Mouse (Mus musculus) heart, embryonic 14.5 days (tissue): ENCODE measurements at regions not wholly inside any gene's neighbourhood (a gene's known extent, or its start where the extent isn't known, plus 50 kb on each side); places are given as distances from the start of the nearest gene placed in this dataset.

Experiments used
- ATAC-seq: fragments of 200-750 bp; cut with Nextera tagmentation; 2 replicates; pipeline ENCODE4 v1.8.0; 2017; ENCODE audit warnings: low read depth, moderate TSS enrichment; ENCODE audit not compliant: insufficient number of reproducible peaks, insufficient read depth, low FRiP score
- H3K27ac ChIP-seq, 2 experiments: fragments of 200-500 bp in 1 of 2; fragments of 300-500 bp in 1 of 2; sonication (generic) in 1 of 2; replicated peaks in 1 of 2; 2 replicates each; pipeline ENCODE4 v1.5.1; 2012 to 2014; ENCODE audit warnings: low read depth in 2 of 2, low read length in 2 of 2, control low read depth in 1 of 2, mild to moderate bottlenecking in 1 of 2, mixed read lengths in 1 of 2; ENCODE audit not compliant: control insufficient read depth in 1 of 2, insufficient read depth in 1 of 2
- H3K27me3 ChIP-seq: fragments of 300-500 bp; sonication (generic); 2 replicates; pipeline ENCODE4 v1.6.1; 2014; ENCODE audit warnings: mild to moderate bottlenecking, low read length, control low read depth; ENCODE audit not compliant: control insufficient read depth, insufficient read depth
- H3K36me3 ChIP-seq: fragments of 300-500 bp; sonication (generic); 2 replicates; pipeline ENCODE4 v1.6.1; 2014; ENCODE audit warnings: mild to moderate bottlenecking, control low read depth, low read length, mixed read lengths; ENCODE audit not compliant: control insufficient read depth, insufficient read depth
- H3K4me1 ChIP-seq, 2 experiments: fragments of 200-500 bp in 1 of 2; fragments of 300-500 bp in 1 of 2; sonication (generic) in 1 of 2; 2 replicates each; pipeline ENCODE4 v1.6.1; 2012 to 2014; ENCODE audit warnings: low read length in 2 of 2, control low read depth in 1 of 2, mixed read lengths in 1 of 2; ENCODE audit not compliant: control insufficient read depth in 2 of 2, insufficient read depth in 2 of 2
- H3K4me2 ChIP-seq: fragments of 300-500 bp; sonication (generic); 2 replicates; pipeline ENCODE4 v1.6.1; 2014; ENCODE audit warnings: mild to moderate bottlenecking, low read length
- H3K4me3 ChIP-seq, 2 experiments: fragments of 200-500 bp in 1 of 2; fragments of 300-500 bp in 1 of 2; sonication (generic) in 1 of 2; 2 replicates each; pipeline ENCODE4 v1.5.1; 2012 to 2014; ENCODE audit warnings: low read length in 2 of 2, mild to moderate bottlenecking in 2 of 2, control low read depth in 1 of 2, low read depth in 1 of 2, moderate library complexity in 1 of 2; ENCODE audit not compliant: control insufficient read depth in 1 of 2, insufficient read depth in 1 of 2
- H3K9ac ChIP-seq: fragments of 300-500 bp; sonication (generic); 2 replicates; pipeline ENCODE4 v1.6.1; 2014; ENCODE audit warnings: mild to moderate bottlenecking, low read length
- H3K9me3 ChIP-seq: fragments of 300-500 bp; sonication (generic); 2 replicates; pipeline ENCODE4 v1.6.1; 2016; ENCODE audit warnings: low read length, control low read depth; ENCODE audit not compliant: control insufficient read depth
- WGBS: fragments of 180-500 bp; shearing (Covaris S2); extraction: QIAGEN DNeasy Blood & Tissue Kit; methylation state at CpG from one replicate; pipeline ENCODE4 v1.1.7; 2014; 5-methylcytosine and 5-hydroxymethylcytosine counted together

- H3K9ac ChIP-seq = no peak overlapping the region
- H3K4me3 ChIP-seq = peak overlapping the region; percentile 39 to 42
- no peaks in the 10 kb centered on the region for H3K9me3 ChIP-seq
- peaks cover 0 to 5% of the 10 kb centered on the region in 2 experiments; a peak in 1 of 4 replicates for H3K4me1 ChIP-seq
- WGBS = 1% methylated on average over 56 of the region's 56 CpGs
- H3K27me3 ChIP-seq = peaks cover 60% of the 10 kb centered on the region
- no peak for ATAC-seq
- H3K27ac ChIP-seq = no peak overlapping the region
- H3K4me2 ChIP-seq = peak overlapping the region; percentile 75
- no peaks in the 10 kb centered on the region for H3K36me3 ChIP-seq
Measured at GRCm38 (mm10) chr4:44424831-44425704, 124.4 kb downstream of the Melk start.

DNA sequence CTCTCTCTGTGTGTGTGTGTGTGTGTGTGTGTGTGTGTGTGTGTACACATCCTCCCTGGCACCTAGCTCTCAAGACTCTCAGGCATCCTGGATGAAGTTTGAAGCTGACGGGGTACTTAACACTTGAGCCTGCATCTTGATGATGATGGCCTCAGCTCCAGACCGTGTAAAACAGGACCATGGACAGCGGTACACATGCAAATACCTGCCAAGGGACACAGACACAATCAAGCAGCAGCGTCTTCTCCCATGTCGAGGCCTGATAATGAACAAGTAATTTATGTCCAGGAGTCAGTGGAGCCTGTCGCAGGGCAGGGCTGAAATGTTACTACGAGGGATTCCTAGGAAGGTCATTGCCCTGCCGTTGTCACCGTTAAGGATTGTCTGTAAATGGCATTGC lies 133.9 kb downstream of the Melk start:
- no peak overlapping the region for H3K4me2 ChIP-seq
- no peaks in the 10 kb centered on the region for H3K4me1 ChIP-seq
- H3K4me3 ChIP-seq = no peak overlapping the region
- H3K27ac ChIP-seq = no peak overlapping the region
- WGBS = 37% methylated on average over 9 of the region's 9 CpGs
- ATAC-seq = no peak
- peaks cover 4% of the 10 kb centered on the region; the same call in 1 of the 2 replicates for H3K27me3 ChIP-seq
- H3K36me3 ChIP-seq = no peaks in the 10 kb centered on the region
- H3K9me3 ChIP-seq = no peaks in the 10 kb centered on the region
- no peak overlapping the region for H3K9ac ChIP-seq

DNA sequence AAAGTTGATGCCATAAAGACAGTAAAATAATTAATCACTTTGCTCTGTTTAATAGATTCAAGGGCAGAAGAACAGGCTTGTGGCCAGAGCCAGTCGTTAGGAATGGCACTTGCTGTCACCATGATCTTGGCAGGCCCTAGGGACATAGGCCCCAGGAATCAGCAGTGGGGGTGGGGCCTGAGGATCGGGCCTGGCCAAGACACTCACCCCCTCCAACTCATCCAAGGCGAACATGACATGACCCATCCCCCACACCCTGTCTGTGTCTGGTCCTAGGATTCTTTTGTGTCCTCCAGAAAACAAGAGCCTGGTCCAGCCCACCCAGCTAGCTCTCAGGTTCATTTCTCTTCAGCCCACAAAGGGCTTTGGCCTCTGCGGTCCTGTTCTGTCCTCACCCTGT lies 144.8 kb downstream of the Melk start:
- no peaks in the 10 kb centered on the region for H3K27me3 ChIP-seq
- WGBS = 28% methylated on average over 4 of the region's 4 CpGs

DNA sequence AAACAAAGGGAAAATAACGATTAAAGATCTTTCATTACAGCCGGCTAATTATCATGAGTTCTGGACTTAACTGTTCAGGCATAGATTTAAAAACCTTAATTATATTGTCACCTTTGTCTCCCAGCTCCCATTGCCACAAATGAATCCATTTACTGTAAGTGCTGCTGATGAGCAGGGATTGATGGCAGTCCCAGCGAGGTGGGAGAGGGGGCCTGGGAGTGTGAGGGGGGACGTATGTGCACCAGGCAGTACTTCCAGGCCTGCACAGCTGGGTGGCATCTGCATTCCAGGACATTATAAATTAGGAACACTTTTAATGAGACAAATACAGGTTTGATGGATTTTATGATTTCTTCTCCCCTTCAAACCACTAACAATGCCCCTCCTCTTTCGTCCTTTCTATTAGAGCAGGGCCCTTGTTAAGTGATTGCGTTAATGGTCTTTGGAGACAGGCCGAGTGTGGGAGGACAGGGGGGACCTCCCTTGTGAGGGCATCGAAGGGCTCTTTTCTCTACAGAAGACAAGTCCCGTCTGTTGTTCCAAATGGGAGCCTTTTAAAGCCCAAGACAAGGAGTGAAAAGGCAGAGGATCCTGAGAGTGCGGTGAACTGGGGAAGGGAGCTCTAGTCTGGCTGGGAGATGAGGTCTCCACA lies 150.3 kb downstream of the Melk start:
- Histone ChIP-seq H3K36me3 (no peaks in the 10 kb centered on the region), H3K4me1 (no peaks in the 10 kb centered on the region), H3K27ac (no peak overlapping the region), H3K9me3 (no peaks in the 10 kb centered on the region), H3K27me3 (no peaks in the 10 kb centered on the region), H3K4me3 (no peak overlapping the region), H3K9ac (no peak overlapping the region), H3K4me2 (no peak overlapping the region)
- no peak for ATAC-seq
- 66% methylated on average over 10 of the region's 10 CpGs for WGBS

More for the DNA sequence above, 144.8 kb downstream of the Melk start:
- ATAC-seq = 0 out of 2 replicates have a peak, but pooled peaks have one; percentile 13
- Histone ChIP-seq H3K4me1 (no peaks in the 10 kb centered on the region), H3K9ac (no peak overlapping the region), H3K36me3 (no peaks in the 10 kb centered on the region), H3K9me3 (no peaks in the 10 kb centered on the region), H3K4me3 (no peak overlapping the region), H3K4me2 (no peak overlapping the region), H3K27ac (no peak overlapping the region)

DNA sequence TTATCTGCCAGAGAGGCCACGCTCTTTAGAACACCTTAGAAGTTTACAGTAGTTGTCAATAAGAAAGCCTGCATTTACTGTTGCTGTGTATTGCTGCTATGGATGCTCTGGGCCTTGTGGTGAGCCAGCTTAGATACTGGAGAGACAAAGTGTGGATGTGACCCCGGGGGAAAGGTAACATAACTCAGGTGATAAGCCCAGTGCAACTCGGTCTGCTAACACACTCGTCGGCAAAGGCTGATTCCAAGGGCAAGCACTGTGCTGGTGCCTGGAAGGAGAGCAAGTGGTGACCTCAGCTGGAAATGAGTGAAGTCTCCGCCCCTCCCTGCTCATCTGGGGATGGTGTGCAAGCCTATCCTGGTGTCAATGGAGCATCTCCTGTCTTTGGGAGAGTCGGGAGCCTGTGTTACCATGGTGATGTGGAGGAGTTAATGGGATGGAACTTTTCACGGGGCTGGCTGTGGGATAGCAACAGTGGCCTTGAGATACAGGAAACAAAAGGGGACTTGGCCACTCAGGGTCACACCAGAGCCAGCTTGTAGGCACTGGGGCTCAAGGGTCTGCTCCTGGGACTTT lies 151.5 kb downstream of the Melk start:
- no peak for ATAC-seq
- 40% methylated on average over 8 of the region's 8 CpGs for WGBS
- Histone ChIP-seq H3K4me3 (no peak overlapping the region), H3K27me3 (no peaks in the 10 kb centered on the region), H3K9me3 (no peaks in the 10 kb centered on the region), H3K9ac (no peak overlapping the region), H3K27ac (no peak overlapping the region), H3K36me3 (no peaks in the 10 kb centered on the region), H3K4me2 (no peak overlapping the region), H3K4me1 (no peaks in the 10 kb centered on the region)

DNA sequence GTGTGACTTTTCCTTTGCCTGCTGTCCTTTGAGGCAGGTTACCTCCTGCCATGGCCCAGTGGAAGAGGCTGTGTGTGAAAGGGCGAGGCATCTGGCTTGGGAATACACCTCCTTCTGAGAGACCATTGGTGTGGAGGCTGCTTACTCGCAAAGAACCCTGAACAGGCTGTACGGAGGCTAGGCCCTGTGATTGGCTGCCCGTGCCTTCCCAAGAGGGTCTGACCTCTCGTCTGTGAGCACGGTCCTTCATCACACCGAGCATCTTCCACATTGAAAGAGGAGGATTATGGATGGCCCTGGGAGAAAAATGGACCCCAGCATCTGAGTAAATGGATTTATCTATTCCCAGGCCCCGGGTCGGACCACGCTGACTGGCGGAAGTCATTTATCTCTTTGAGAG lies 152.9 kb downstream of the Melk start:
- H3K36me3 ChIP-seq = no peaks in the 10 kb centered on the region
- ATAC-seq = no peak

GRCm38 (mm10) chr4:44455851-44456250 lies 155.2 kb downstream of the Melk start:
- Histone ChIP-seq H3K4me2 (no peak overlapping the region), H3K9ac (no peak overlapping the region), H3K4me1 (no peaks in the 10 kb centered on the region), H3K36me3 (no peaks in the 10 kb centered on the region), H3K9me3 (no peaks in the 10 kb centered on the region), H3K27me3 (no peaks in the 10 kb centered on the region), H3K4me3 (no peak overlapping the region), H3K27ac (no peak overlapping the region)
- no peak for ATAC-seq
- WGBS = 83% methylated on average over 2 of the region's 2 CpGs

More for the DNA sequence above, 152.9 kb downstream of the Melk start:
- Histone ChIP-seq H3K9me3 (no peaks in the 10 kb centered on the region), H3K27ac (no peak overlapping the region), H3K4me1 (no peaks in the 10 kb centered on the region), H3K27me3 (no peaks in the 10 kb centered on the region), H3K4me2 (no peak overlapping the region), H3K4me3 (no peak overlapping the region), H3K9ac (no peak overlapping the region)
- 84% methylated on average over 11 of the region's 11 CpGs for WGBS
